Mouse (Mus musculus): ENCODE measurements around the gene Unc79. TPM values are rescaled to one million over a fixed set of nuclear protein-coding genes. Genes with fewer than 3 reads are reported as not detected.

Gene Unc79
- total RNA-seq (2021) = 1 to 10 TPM; 8.2 to 8.7 TPM
- long read RNA-seq, experiment 1, partial matches to known transcripts = 0 of 1 reads
- long read RNA-seq, experiment 1, other reads (novel, unspliced or antisense) = 1 of 1 reads
- long read RNA-seq, experiment 2, partial matches to known transcripts = 2 of 4 reads
- long read RNA-seq, experiment 2, other reads (novel, unspliced or antisense) = 2 of 4 reads

DNA sequence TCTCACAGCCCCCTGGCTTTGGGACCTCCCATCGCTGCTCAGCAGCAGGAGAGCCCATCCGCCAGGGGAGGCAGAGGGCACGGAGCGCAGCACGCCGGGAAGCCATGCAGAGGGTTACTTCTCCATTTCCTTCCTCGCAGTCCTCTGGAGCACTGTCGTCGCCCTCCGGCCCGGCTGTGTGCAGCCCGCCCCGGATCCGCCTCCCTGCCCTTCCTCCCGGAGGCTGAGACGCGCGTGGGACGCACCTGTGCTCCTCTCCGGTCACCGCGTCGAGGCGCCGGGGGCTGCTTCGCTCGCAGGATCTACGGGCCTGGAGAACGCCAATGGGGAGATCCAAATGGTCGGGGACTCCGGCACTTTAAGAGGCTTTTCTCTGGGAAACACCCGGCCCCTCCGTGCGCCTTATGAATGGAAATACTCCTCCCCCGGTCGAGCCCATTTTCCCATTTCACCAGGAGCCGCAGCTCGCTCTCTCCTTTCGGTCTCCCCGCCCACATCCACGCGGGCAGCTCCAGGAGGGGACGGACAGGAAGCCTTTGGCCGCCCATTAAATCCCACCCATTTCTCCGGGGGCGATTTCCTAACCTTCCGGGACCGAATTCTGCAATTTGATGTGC lies at the start of gene Unc79:
Gene Unc79 (plus strand): TSS at position 82 of the 617 bp plus-strand sequence.
- peak; percentile 29 to 55 for DNase-seq (ENCODE audit: low spot score in 2 of 2)

- DNase-seq (ENCODE audit: low spot score in 2 of 2) = no peak
Observed at GRCm38 (mm10) chr12:102899091-102899490, 49.6 kb upstream of the Unc79 start, which contains the start of gene Cox8c. Gene Cox8c, plus strand, starts transcription at chr12:102899316.

- DNase-seq (ENCODE audit: low spot score in 2 of 2) = no peak
Observed at GRCm38 (mm10) chr12:102908191-102908590, 40.5 kb upstream of the Unc79 start.

GRCm38 (mm10) chr12:102916073-102916472 lies 32.6 kb upstream of the Unc79 start:
- no peak for DNase-seq (ENCODE audit: low spot score in 2 of 2)

GRCm38 (mm10) chr12:102929764-102930163 lies 18.9 kb upstream of the Unc79 start:
- no peak for DNase-seq (ENCODE audit: low spot score in 2 of 2)

DNA sequence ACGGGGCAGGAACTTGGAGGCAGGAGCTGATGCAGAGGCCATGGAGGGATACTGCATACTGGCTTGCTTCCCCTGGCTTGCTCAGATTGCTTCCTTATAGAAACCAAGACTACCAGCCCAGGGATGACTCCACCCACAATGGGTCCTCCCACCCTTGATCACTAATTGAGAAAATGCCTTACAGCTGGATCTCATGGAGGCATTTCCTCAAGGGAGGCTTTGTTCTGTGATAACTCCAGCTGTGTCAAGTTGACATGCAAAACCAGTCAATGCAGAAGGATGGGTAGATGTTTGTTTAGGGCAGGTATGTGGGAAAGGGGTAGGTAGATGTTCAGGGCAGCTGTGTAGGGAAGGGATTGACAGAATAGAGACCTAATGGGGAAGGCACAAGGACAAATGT lies 18.3 kb upstream of the Unc79 start:
- DNase-seq (ENCODE audit: low spot score in 2 of 2) = no peak

DNA sequence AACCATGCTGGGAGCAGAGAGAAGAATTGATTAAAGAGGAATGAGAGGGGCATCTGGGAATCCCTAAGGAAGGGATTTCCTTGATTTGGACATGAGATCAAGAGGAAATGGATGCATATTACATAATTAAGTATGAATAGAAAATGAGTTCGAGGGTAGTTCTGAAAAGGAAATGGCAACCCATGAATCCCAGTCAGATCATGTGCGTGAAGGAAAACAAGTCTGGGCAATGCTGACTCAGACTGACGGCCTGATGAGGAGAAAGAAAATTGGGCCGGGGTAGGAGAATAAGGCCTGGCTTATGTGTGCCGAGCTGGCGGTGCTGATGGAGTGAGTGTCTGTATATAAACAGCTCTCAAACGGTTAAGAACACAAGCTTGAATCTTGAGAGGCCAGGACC lies 17.9 kb upstream of the Unc79 start:
- DNase-seq (ENCODE audit: low spot score in 2 of 2) = no peak

GRCm38 (mm10) chr12:102935892-102936291 lies 12.8 kb upstream of the Unc79 start:
- no peak for DNase-seq (ENCODE audit: low spot score in 2 of 2)

DNA sequence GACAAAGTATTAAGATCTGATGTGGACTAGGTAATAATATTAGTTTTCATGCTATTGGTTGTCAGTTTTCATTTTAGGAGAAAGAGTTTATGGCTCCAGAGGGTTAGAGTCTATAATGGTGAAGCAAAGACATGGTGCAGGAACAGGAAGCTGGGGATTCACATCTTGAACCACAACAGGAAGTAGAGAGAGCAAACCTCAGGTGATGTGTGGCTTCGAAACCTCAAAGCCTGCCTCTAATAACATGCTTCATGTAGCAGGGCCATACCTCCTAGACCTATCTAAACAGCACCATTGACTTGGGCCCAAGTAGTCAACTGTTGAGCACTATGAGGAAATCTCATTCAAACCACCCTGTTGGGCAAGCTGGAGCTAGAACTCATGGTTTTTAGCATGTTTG lies 3.1 kb upstream of the Unc79 start:
- DNase-seq (ENCODE audit: low spot score in 2 of 2) = no peak

- no peak for DNase-seq (ENCODE audit: low spot score in 2 of 2)
Observed at GRCm38 (mm10) chr12:102947826-102948225, 833 bp upstream of the Unc79 start.

- peak; percentile 22 to 24 for DNase-seq (ENCODE audit: low spot score in 2 of 2)
Observed at GRCm38 (mm10) chr12:102949395-102950208, 943 bp downstream of the Unc79 start.

DNA sequence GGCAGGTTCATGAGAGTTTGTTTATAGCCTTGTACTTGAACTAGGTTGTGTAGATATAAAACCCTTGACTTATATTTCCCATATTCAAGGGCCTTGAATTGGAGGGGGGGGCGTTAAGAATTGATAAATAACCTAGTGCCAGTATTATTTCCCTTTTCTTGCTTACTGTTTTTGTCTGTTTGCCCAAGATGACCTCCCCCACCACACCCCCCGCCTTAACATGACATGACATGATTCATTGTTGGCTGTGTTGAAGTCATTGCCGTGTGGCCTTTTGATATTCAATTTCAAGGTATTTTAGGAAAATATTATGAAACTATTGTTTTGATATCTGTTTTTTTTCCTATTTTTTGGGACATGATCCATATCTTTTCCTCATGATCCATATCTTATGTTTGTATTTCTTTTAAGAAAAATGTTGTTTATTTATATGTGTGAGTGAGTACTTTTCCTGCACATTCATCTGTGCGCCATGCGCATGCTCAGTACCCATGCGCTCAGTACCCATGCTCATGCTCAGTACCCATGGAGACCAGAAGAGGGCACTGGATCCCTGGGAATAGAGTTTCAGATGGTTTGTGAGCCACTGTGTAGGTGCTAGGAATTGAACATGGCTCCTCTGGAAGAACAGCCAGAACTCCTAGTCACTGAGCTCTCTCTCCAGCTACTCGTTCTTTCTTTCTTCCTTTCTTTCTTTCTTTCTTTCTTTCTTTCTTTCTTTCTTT lies 11.6 kb downstream of the Unc79 start:
- DNase-seq (ENCODE audit: low spot score in 2 of 2) = no peak

DNA sequence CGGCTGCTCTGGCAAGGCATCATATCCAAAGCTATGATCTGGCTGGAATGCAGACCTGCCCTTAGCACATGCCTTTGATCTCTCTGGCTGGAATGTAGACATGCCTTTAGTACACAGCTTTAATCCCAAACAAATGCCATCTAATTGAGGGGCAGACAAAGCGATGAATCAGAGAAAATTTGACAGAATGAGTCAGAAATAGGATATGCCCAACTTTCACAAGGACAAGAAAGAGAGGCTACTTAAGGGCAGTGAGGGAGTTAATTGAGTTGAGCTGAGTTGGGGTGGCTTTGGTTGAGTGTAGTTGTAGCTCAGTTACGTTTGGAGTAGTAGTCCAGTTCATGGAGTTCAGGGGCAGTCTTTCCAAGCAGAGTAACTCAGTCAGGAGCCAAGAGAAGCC lies 12.4 kb downstream of the Unc79 start:
- no peak for DNase-seq (ENCODE audit: low spot score in 2 of 2)

- no peak for DNase-seq (ENCODE audit: low spot score in 2 of 2)
Observed at GRCm38 (mm10) chr12:102964486-102964885, 15.8 kb downstream of the Unc79 start.

DNA sequence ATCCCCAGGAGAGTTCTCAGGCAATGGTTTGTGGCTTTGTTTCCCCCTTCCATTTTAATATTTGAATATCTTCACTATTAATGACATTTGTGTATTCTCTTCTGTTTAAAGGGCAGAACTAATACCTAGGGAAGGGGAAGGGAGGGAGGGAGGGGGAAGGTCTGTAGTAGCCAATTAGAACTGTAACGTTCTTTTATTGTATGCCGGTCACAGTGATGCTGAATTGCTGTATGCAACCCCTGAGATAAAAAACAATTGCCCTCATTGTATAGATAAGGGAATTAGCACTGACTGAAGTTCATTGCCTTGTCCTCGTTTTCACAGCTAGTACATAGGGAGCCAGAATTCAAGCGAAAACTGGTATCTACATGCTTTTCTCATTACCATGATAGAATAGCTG lies 31.9 kb downstream of the Unc79 start:
- DNase-seq (ENCODE audit: low spot score in 2 of 2) = no peak

- no peak for DNase-seq (ENCODE audit: low spot score in 2 of 2)
Observed at GRCm38 (mm10) chr12:102981543-102981942, 32.9 kb downstream of the Unc79 start.

GRCm38 (mm10) chr12:102985401-102985800 lies 36.7 kb downstream of the Unc79 start:
- DNase-seq (ENCODE audit: low spot score in 2 of 2) = no peak

GRCm38 (mm10) chr12:102987736-102988135 lies 39.1 kb downstream of the Unc79 start:
- no peak for DNase-seq (ENCODE audit: low spot score in 2 of 2)

DNA sequence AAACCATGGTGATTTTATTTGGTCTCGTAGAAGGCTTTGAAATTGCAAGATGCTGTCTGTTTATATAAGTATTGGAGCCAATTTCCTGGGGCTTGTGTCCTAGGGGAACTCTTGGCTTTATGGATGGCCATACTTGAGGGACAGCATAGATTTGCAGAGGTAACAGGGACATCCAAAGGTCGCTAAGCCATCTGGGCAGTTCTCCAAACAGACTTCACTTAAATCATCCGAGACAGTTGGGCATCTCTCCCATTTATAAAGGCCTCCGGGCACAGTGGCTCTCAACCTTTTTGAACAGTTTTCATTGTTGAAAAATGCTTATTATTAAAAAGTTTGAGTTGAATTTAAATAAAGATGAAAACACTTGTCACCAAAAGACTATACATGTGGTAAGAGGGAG lies 59.8 kb downstream of the Unc79 start:
- DNase-seq (ENCODE audit: low spot score in 2 of 2) = peak in 1 of 2 experiments; percentile 12

- no peak for DNase-seq (ENCODE audit: low spot score in 2 of 2)
Observed at GRCm38 (mm10) chr12:103018161-103018560, 69.5 kb downstream of the Unc79 start.

DNA sequence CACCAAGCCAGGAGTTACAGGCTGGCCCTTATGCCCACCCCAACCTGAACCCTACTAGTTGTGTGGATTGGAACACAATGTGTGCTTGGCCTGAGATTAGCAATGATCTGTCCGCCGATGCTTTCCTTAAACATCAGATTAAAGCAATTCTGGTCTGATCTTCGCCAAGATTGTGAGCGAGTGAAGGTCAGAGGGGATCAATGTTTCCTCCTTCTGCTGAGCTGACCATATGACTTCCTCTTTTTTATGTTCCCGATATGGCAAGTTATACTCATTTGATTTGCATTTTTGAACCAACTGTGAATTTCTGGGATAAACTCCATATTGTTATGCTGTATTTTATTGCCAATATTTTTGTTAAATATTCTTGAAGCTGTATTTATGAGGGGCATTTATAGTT lies 88.0 kb downstream of the Unc79 start:
- DNase-seq (ENCODE audit: low spot score in 2 of 2) = no peak

GRCm38 (mm10) chr12:103039332-103039731 lies 90.7 kb downstream of the Unc79 start:
- no peak for DNase-seq (ENCODE audit: low spot score in 2 of 2)

All from adrenal gland, postnatal 4 days (tissue).